Mouse (Mus musculus): ENCODE measurements around the gene Mcf2l.

GRCm38 (mm10) chr8:12995481-12995880 is 121.9 kb downstream of the Mcf2l start:
- TF ChIP-seq MAFK (IDR thresholded peaks at IDR 0.05; ENCODE audit: insufficient read depth, low read depth, low read length) (no peak), ZNF384 (IDR thresholded peaks at IDR 0.05; ENCODE audit: low read depth, low read length) (no peak), ZC3H11A (IDR thresholded peaks at IDR 0.05; ENCODE audit: borderline replicate concordance, low read depth, low read length) (no peak)
